Mouse (Mus musculus) thymus, adult 2 months (tissue): ENCODE measurements around the gene Ttll1. TPM values are rescaled to one million over a fixed set of nuclear protein-coding genes. Genes with fewer than 3 reads are reported as not detected.
A peak's percentile ranks its signal among the peaks of the same experiment; 100 is the strongest.

ENCODE experiments used
- DNase-seq: peaks from one replicate; pipeline ENCODE4 v3.0.0; 2021
- H3K27ac ChIP-seq: fragments of 200-500 bp; 2 replicates; pipeline ENCODE4 v1.5.1; 2012; ENCODE audit warnings: low read length, control low read depth; ENCODE audit not compliant: control insufficient read depth, insufficient read depth
- H3K27me3 ChIP-seq: fragments of 200-500 bp; 2 replicates; pipeline ENCODE4 v1.6.1; 2012; ENCODE audit warnings: mild to moderate bottlenecking, low read length, moderate library complexity, mixed read lengths; ENCODE audit not compliant: control insufficient read depth, insufficient read depth
- H3K36me3 ChIP-seq: fragments of 200-500 bp; 2 replicates; pipeline ENCODE4 v1.6.1; 2012; ENCODE audit warnings: mild to moderate bottlenecking, low read length, moderate library complexity; ENCODE audit not compliant: control insufficient read depth, insufficient read depth
- H3K4me1 ChIP-seq: fragments of 200-500 bp; replicated peaks from 2 replicates; pipeline ENCODE4 v1.6.1; 2012; ENCODE audit warnings: low read length; ENCODE audit not compliant: control insufficient read depth, insufficient read depth
- H3K4me3 ChIP-seq: fragments of 200-500 bp; 2 replicates; pipeline ENCODE4 v1.5.1; 2012; ENCODE audit warnings: mild to moderate bottlenecking, low read length, control low read depth, moderate library complexity; ENCODE audit not compliant: control insufficient read depth, insufficient read depth
- CTCF ChIP-seq: fragments of 200-500 bp; IDR thresholded peaks from 2 replicates; pipeline ENCODE4 v1.5.1; 2012; ENCODE audit warnings: mild to moderate bottlenecking, control low read depth, low read length, moderate library complexity, borderline replicate concordance; ENCODE audit not compliant: control insufficient read depth, poor library complexity, insufficient read depth; ENCODE audit errors: extremely low read depth
- POLR2A ChIP-seq: fragments of 200-500 bp; IDR thresholded peaks from 2 replicates; pipeline ENCODE4 v1.6.1; 2012; ENCODE audit warnings: mild to moderate bottlenecking, low read length, control low read depth, moderate library complexity; ENCODE audit not compliant: control insufficient read depth, poor library complexity, insufficient read depth; ENCODE audit errors: extremely low read depth
- WGBS: fragments of 180-500 bp; shearing (Covaris S2); methylation state at CpG from one replicate; pipeline ENCODE4 v1.1.7; 2018; 5-methylcytosine and 5-hydroxymethylcytosine counted together
- polyA plus RNA-seq: library from polyadenylated mRNA; depleted of rRNA; stranded (reverse); fragments of >200 nt; gene quantifications from 2 replicates; pipeline ENCODE4 v1.2.3, GENCODE M21; 2012; rRNA removed

Ttll1 gene
- polyA plus RNA-seq: 9.7 and 10.9 TPM in 2 replicates

GRCm38 (mm10) chr15:83510805-83511405 lies at the start of gene Ttll1:
TSS of gene Ttll1 (minus strand) at chr15:83510893.
- peak; percentile 98 for DNase-seq
- Histone ChIP-seq H3K36me3 (no peaks in the 10 kb centered on the region), H3K27ac (no peak within 1 kb of the TSS), H3K27me3 (no peaks in the 10 kb centered on the region), H3K4me3 (peak within 1 kb of the TSS; percentile 54), H3K4me1 (peaks cover 3% of the 10 kb centered on the region)
- peak; percentile 50; the same call in 1 of the 2 replicates for TF ChIP-seq CTCF
- 0 out of 2 replicates have a peak, but pooled peaks have one; percentile 50 for TF ChIP-seq POLR2A
- 9% methylated on average over 41 of the region's 41 CpGs for WGBS

- peaks cover 3% of the 10 kb centered on the region for H3K4me1 ChIP-seq
- H3K27ac ChIP-seq: peak overlapping the region; percentile 59
- WGBS: under 1% methylated on average over 74 of the region's 74 CpGs
- H3K36me3 ChIP-seq: peaks cover 5% of the 10 kb centered on the region; the same call in 1 of the 2 replicates
- no peaks in the 10 kb centered on the region for H3K27me3 ChIP-seq
- peak; percentile 89 for DNase-seq
- peak overlapping the region; percentile 63 for H3K4me3 ChIP-seq
- TF ChIP-seq CTCF (0 out of 2 replicates have a peak, but pooled peaks have one; percentile 39), POLR2A (peak; percentile 92)
These were observed 44.7 kb upstream of the Ttll1 start for GRCm38 (mm10) chr15:83555161-83555974.

DNA sequence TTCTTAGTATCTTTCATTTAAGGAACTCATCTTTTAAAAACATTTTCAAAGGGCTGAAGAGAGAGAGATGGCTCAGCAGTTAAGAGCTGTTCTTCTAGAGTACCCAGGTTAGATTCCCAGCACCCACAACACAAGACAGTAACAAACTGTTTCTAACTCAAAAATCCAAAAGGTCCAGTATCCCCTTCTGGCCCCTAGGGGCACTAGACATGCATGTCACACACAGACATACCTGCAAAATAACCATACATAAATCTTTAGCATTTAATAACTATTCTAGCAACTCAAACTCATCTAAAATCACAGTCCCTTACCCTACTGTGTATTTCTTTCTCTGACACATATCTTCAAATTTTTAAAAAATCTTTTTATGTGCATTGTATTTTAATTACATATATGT lies 43.1 kb upstream of the Ttll1 start:
- H3K36me3 ChIP-seq: peaks cover 5% of the 10 kb centered on the region
- H3K27ac ChIP-seq: no peak overlapping the region
- DNase-seq: no peak
- no peaks in the 10 kb centered on the region for H3K27me3 ChIP-seq
- no peak overlapping the region for H3K4me3 ChIP-seq
- TF ChIP-seq POLR2A: no peak
- no peak for TF ChIP-seq CTCF
- H3K4me1 ChIP-seq: peaks cover 3% of the 10 kb centered on the region

- TF ChIP-seq CTCF (no peak), POLR2A (no peak)
- H3K4me3 ChIP-seq: no peak overlapping the region
- H3K27me3 ChIP-seq: no peaks in the 10 kb centered on the region
- no peak overlapping the region for H3K27ac ChIP-seq
- no peak for DNase-seq
- H3K4me1 ChIP-seq: no peaks in the 10 kb centered on the region
- WGBS: 96% methylated on average over 2 of the region's 2 CpGs
- H3K36me3 ChIP-seq: peaks cover 18% of the 10 kb centered on the region
These were observed 39.4 kb upstream of the Ttll1 start for GRCm38 (mm10) chr15:83550137-83550536.

- H3K27ac ChIP-seq: no peak overlapping the region
- no peak overlapping the region for H3K4me3 ChIP-seq
- no peaks in the 10 kb centered on the region for H3K4me1 ChIP-seq
- no peak for DNase-seq
- H3K36me3 ChIP-seq: peaks cover 18% of the 10 kb centered on the region
- WGBS: 95% methylated on average over 8 of the region's 8 CpGs
- TF ChIP-seq CTCF (no peak), POLR2A (no peak)
- no peaks in the 10 kb centered on the region for H3K27me3 ChIP-seq
These were observed 36.5 kb upstream of the Ttll1 start for GRCm38 (mm10) chr15:83547144-83547543.

DNA sequence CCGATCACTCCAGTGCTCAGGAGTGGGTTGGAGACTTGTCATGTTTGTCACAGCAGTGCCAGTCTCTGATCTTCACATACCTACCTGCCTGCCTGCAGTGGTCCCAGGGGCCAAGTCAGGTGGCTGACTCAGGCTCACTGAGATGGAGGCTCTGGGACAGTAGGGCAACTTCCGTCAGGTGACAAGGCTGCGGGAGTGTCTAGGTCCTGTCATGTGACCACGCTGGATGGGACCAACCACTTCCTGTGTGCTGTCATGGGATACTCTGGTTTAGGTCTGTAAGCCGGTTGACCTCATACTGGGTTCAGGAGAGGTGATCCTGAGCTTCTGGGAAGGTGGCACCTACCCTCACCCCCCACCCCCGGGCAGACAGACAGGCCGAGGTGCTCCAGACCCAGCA lies 35.3 kb upstream of the Ttll1 start:
- H3K36me3 ChIP-seq: peaks cover 18% of the 10 kb centered on the region
- DNase-seq: no peak
- no peak for TF ChIP-seq POLR2A
- TF ChIP-seq CTCF: no peak
- no peak overlapping the region for H3K4me3 ChIP-seq
- H3K27ac ChIP-seq: no peak overlapping the region
- H3K4me1 ChIP-seq: no peaks in the 10 kb centered on the region
- WGBS: 84% methylated on average over 7 of the region's 7 CpGs
- H3K27me3 ChIP-seq: no peaks in the 10 kb centered on the region
